Mouse (Mus musculus): ENCODE data around the gene Rrnad1.

DNA sequence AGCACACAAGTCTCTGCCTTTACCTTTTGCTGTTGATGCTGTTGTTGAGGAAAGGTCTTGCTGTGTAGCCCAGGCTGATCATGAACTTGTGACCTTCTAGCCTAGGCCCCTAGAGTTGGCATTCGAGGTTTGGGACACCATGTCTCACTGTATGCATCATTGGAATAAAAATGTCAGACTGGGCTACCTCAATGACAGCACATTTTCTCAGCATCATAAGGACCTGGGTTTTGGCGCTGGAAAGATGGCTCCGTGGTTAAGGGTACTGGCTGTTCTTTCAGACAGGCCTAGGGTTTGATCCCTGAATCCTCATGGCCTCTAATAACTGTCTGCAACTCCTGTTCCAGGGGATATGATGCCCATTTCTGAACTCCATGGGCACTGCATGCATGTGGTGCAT lies 30.7 kb downstream of the Rrnad1 start:
- TF ChIP-seq CTCF (IDR thresholded peaks at IDR 0.05; ENCODE audit: borderline replicate concordance, extremely low read depth, insufficient read depth, insufficient read length) (no peak), POLR2A (IDR thresholded peaks at IDR 0.05; ENCODE audit: borderline replicate concordance, extremely low read depth, insufficient read depth, insufficient read length, poor library complexity, severe bottlenecking) (no peak)

All from brain, embryonic 14.5 days (tissue).